Mouse (Mus musculus): ENCODE results near the gene Fam166a.

Fam166a gene

DNA sequence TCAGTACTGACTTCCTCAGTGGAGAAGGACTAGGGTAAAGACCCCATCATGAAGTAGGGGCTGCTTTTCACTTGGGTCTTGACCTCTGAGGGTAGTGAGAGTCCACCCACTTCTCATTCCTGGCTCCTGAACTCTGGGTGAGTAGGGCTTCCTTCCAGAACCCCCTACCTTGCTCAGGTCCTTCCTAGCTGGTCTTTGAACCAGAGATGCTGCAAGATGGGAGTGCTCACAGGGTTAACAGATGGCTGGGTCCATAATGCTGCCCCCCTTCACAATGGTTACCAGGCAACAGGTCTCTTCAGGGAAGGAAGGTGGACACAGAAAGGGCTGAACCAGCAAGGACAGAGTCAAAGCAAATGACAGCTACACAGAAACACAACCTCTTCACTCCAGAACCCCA, at the start of gene Fam166a:
Gene Fam166a, plus strand, starts transcription at position 301 of the 400 bp plus-strand sequence.
- DNase-seq (ENCODE audit: low spot score), result no peak

DNA sequence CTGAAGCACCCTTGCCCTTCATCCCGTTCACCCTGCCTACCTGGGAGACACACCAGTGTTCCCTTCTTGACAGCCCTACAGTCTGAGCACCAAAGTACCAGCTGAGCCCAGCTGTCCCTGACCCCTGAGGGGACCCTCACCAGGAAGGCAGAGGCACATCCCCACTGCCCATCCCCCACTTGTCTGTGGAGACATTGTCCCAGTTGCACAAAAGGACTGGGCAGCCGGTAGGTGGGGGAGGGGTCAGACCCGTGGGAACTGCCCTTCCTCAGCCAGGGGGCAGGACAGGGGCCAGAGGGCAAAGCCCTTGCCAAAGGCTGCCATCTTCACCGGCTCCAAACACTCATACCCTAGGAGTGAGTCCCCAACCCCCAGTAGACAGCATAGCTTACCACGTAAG, 48.8 kb upstream of the Fam166a start:
- DNase-seq (ENCODE audit: low spot score), result peak; percentile 62

DNA sequence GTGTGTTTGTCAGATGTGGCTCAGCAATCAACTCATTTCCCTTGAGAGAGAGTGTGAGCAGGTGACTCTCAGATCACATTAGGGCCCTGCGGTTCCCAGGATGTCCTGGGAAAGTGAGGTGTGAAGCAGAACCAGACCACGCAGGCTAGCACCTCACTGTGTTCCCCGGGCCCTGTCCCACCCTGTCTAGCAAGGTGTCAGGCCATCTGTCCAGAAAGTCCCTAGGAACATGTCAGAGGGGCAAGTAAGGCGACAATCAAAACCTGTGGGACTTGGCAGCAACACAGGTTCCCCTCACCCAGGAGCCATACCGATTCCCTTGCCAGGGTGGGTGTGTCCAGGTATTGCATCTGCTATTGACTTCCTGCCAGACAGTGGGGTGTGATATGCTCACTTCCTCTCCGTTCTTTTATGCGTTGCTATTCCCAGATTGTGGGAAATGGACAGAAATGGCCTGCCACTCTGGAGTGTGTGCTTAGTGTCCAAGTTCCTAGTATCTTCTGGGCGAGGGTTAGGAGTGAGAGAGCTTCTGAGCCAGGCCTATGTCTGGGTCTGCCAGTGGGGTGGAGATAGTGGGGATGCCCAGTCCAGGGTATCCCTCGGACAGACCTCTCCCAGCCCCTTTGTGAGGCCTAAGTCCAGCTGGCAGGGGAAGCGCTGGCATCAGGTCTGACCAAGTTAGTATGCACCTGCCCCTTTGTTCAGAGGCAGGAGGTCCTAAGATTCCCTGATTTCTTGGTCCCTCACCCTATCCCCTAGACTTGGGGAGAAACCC, 48.0 kb upstream of the Fam166a start:
- peak; percentile 36 for DNase-seq (ENCODE audit: low spot score)

DNA sequence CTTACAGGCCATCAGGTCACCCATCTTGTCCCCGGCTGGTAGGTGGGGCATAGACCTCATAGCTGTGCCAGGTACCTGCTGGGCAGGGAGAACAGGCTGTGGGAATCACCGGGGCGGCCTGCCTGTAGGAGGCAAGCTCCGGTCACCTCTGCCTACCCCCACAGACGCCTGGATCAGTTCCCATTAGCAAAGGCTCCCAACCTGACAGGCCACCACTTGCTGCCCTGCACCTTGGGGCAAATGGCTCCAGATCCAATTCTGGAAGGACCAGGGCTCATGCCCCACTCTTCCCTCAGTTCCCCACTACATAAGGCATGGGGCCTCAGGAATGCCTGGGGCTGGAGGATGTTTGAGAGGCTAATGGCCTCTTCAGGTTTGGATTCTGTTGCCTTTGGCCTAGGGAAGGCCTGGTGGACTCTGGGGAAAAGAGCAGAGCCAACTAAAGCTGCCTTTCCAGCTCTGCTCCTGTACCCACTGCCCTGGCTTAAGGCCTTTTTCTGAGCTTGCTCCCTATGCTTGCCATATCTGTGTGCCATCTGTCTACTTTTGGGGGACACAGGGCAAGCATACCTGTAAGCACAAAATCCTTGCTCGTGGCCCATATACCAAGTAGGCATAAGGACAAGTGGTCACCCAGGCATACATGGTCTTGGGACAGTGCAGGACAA, 47.3 kb upstream of the Fam166a start:
- DNase-seq (ENCODE audit: low spot score), result peak; percentile 46

DNA sequence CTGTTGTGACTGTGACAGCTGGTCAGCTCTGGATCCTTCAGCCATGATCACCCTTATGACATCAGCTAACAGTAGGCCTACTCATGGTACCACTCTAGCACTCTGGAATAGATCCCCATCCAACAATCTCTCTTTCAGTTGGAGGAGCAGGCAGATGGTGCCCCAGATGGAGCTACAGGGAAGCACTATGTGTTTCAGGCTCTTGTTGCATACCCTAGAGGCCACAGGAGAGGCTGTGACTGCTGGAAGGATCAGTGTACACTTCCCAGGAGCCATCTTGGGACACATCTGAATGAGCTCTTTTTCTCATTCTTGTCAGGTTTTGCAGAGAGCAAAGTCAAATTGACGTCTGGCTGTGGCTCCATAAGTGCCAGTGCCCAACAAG, 46.8 kb upstream of the Fam166a start:
- no peak for DNase-seq (ENCODE audit: low spot score)

DNA sequence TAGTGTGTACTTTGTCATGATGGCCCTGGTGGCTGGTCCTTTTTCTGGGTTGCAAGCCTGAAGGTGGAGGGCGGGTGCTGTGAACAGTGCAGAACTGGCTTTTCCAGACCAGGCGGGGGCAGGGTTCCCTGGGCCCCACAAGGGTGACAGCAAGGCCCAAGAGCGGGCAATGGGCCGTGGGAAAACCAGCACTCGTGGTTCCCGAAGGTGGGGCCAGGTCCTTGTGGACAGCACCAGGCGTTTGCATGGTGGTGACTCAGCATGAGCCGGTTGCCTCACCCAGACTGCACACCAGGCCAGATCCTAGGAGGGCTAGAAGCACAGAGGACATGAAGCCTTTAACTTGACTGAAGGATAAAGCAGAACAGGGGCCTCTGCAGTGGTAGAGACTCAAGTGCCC, 45.9 kb upstream of the Fam166a start:
- DNase-seq (ENCODE audit: low spot score), result peak; percentile 47

DNA sequence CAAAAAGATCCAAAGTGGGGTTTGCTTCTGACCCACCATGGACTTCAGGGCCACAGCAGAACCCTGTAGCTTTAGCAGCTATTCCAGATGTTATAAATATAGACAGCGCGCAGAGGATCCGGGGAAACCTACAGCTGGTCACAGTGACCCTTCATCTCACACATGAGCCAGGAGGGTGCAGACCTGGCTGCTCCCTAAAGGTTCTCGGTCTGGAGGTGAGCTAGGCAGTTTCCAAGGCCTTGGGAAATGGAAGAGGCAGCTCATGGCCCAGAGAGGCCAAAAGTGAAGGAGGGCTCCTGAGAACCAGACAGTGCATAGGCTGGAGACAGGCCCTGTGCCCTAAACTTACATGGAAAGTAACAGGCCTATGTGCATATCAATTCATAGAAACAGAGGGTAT, 44.7 kb upstream of the Fam166a start:
- DNase-seq (ENCODE audit: low spot score), result no peak

DNA sequence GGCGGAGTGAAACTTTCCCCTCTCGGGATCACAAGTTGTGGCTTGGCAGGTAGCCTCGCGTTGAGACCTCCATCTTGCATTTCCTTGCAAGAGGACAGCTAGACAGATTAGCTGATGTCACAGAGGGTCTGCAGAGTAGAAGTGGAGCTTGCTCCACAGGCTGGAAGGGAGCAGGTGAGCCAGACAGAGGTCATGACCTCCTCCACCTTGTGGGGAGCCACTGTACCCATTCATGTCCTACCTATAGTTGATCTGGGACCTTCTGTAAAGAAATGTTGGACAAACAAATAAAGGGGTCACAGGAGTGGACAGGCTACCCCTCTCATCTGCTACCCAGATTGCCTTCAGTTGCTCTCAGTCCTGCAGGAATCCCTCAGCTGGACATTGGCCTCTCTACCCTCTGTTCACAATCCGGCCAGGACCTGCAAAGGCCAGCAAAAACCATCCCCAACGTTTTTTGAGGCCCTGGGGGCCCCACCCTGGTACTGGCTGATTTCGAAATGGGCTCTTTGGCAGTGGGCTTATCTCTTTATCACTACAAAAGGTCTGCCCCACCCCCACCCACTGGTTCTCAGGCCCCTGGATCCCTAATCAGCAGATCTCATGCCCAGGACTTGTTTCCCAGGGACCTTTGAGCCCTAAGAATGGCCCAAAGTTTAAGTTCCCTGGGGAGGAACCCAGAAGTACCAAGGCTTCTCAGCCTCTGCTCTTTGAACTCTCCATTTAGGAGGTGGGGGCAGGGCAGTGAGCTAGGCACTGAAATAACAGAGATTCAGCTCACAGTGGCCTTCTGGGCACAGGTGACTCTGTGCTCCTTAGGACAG, 43.5 kb upstream of the Fam166a start:
- peak; percentile 35 for DNase-seq (ENCODE audit: low spot score)

DNA sequence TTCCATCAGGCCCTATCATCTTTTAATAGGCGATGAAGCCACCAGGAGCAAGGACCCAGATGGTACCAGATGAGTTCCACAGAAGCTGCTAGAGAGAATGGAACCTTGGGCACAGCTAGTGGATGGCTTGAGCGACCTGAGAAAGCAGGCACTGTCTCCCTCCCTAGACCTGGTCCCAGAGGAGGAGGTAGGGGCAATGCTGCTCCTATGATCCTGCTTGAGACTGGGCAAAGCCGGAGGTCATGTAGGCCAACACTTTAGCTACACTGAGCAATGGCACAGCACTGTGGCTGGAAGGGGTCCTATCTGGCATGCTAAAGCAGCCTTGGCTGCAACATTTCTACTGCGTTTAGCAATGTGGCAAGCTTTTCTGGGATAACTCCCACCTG, 42.9 kb upstream of the Fam166a start:
- DNase-seq (ENCODE audit: low spot score), result no peak

GRCm38 (mm10) chr2:25176573-25176972, 42.0 kb upstream of the Fam166a start:
- DNase-seq (ENCODE audit: low spot score), result no peak

DNA sequence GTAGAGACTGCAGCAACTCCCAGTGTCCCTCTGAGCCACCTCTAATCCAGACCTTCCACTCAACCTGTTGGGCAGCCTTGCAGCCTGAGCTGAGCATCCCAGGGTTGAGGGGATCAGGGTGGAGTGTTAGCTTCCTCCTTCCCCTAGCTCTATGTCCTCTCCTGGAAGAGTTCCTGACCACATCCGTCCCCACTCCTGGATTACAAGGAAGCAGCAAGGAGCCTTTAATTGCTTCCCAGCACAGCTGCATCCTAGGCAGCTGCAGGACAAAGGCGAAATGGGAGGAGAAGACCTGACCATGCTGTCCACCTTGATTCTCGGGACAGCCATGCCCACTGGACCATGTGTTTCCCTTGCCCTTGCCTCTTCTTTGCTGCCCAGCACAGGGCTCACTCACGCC, 41.5 kb upstream of the Fam166a start:
- DNase-seq (ENCODE audit: low spot score), result peak; percentile 37

- DNase-seq (ENCODE audit: low spot score), result peak; percentile 73
These were observed 40.9 kb upstream of the Fam166a start for GRCm38 (mm10) chr2:25177685-25178084.

GRCm38 (mm10) chr2:25178285-25178972, 40.1 kb upstream of the Fam166a start:
- peak; percentile 39 for DNase-seq (ENCODE audit: low spot score)

DNA sequence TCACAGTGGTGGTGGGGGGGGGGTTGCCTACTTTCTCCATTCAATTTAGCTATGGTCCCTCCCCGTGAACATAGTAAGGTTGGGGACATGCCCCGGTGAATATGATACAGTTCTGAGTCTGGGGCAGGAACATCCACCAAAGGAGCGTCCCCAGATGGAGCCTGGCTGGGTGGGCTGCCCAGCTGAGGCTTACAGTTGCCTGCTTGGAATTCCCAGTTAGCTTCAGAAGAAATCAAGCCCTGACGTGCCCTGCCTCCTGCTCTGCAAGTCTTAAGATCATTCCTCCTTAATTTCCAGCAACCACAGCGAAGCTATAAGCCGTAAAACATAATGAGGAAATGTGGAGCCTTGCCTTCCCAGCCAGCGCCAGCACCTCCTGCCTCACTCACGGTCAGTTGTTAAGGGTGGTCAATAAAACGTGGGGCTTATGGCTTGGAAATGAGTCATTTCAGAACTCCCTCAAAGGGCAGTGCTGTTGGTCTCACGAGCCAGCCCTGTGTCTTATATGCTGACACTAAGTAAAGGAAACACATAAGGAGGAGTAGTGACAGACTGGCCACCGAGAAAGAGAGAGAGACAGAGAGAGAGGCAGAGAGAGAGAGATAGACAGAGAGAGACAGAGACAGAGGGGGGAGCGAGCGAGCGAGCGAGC, 38.9 kb upstream of the Fam166a start:
- DNase-seq (ENCODE audit: low spot score), result no peak

DNA sequence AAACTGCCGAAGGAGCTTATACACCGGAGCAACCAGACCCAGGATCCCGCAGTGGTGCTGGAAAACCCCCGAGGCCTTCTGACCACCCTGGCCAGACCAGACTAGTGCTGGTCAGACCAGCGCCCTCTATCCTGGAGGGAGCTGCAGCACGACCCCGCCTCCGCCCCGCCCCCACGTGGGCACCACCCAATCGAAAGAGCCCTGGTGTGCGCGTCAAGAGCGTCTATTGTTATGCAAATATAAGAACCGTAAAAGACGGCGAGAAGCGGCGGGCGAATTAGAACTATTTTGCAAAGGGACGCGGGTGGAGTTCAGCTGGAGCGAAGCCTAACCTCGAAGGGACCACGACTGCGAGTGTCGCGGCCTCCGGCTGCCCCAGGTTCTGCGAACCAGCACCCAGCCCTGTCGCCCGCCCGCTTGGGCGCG, 38.1 kb upstream of the Fam166a start, which contains the start of gene Nrarp:
Gene Nrarp, plus strand, starts transcription at position 281 of the 426 bp plus-strand sequence.
- DNase-seq (ENCODE audit: low spot score), result peak; percentile 96

DNA sequence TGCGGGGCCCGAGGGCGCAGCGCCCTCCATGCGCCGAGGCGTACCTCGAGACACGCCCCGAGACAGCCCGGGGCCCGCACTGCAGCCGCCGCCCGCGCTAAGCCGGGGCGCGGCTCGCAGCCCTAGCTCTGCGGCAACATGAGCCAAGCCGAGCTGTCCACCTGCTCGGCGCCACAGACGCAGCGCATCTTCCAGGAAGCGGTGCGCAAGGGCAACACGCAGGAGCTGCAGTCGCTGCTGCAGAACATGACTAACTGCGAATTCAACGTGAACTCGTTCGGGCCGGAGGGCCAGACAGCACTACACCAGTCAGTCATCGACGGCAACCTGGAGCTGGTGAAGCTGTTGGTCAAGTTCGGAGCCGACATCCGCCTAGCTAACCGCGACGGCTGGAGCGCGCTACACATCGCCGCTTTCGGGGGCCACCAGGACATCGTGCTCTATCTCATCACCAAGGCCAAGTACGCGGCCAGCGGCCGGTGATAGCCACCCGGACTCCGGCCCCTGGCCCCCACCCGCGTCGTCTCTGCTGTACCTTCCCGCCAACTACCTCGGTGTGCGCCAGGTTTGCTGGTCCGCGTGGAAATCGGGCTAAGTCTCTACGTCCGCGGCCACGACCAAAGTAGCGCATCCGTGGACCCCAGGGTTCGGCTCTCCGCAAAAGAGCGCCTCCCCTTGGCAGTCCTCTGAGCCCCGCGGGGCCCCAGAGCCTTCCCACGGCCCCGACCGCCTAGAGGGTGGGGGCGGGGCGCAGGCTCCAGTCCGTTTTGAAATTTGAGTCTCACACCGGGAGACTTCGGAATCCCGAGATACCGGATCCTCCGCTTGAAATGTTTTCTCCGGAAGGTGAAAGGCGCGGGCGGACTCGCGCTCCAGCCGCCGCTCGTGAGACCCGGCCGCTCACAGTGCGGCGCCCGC, 37.3 kb upstream of the Fam166a start:
- DNase-seq (ENCODE audit: low spot score), result peak; percentile 71

DNA sequence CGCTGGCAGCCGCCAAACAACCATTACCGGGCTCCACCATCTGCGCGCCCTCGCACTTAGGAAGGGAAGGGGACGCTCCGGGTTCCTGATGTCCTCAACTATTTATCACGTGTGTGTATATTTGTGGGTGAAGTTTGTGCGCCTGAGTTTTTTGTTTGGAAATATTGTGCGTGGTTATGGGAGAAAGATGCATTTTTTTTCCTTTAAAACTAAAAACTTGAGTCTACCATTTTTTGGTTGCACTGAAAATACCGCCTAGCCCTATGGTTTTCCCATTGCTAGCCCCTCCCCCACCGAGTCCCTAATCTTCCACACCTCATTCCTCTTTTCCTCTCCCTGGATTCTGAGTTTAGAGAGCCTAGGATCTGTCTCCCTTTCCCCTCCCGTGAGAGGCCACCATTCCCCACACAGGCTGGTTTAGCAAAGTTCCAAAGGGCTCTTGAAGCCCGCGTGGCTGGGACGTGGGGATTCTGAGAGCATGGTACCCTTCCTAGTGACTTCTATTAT, 36.6 kb upstream of the Fam166a start:
- DNase-seq (ENCODE audit: low spot score), result peak; percentile 68

DNA sequence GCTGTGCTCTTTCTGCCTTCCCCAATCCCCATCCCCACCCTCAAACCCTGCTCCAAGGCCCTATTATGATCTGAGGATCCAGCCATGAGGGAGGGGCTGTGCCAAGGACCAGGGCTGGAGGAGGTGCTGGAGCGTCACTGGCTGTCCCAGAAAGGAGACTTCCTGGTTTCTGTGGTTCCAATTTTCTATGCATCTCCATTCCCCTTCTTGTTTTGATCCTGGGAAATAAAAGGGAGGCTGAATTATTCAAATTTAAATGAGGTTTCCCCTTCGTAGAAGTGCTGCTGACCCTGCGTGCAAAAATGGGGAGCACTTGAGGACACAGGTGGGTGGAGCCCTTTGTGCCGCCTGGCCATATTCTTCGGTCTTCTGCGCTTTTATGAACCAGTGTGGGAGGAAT, 35.9 kb upstream of the Fam166a start:
- no peak for DNase-seq (ENCODE audit: low spot score)

- no peak for DNase-seq (ENCODE audit: low spot score)
These were observed 35.2 kb upstream of the Fam166a start for GRCm38 (mm10) chr2:25183336-25183735.

GRCm38 (mm10) chr2:25184496-25184895, 34.0 kb upstream of the Fam166a start:
- DNase-seq (ENCODE audit: low spot score), result no peak
